Mouse (Mus musculus): ENCODE data around the gene Zfp275. TPM values are rescaled to one million over a fixed set of nuclear protein-coding genes. Genes with fewer than 3 reads are reported as not detected.
"Not testable (repeated sequence)": the region's sequence is repeated elsewhere in the genome, so short reads cannot be mapped to it uniquely, and the experiment has no call there.

The Zfp275 gene
- polyA plus RNA-seq (2015; fragmentation: Nextera tagmentation; extraction: Ambion mirVana): 9.9 and 10.2 TPM in 2 replicates

- WGBS: 11% methylated on average over 35 of the region's 37 CpGs
- Histone ChIP-seq H3K27me3 (replicated peaks) (no peaks in the 10 kb centered on the region), H3K4me3 (replicated peaks) (peak within 1 kb of the TSS; percentile 63), H3K9ac (peak within 1 kb of the TSS; percentile 59), H3K4me1 (replicated peaks) (no peaks in the 10 kb centered on the region), H3K4me2 (replicated peaks) (peak within 1 kb of the TSS; percentile 55), H3K9me3 (no peaks in the 10 kb centered on the region), H3K36me3 (no peaks in the 10 kb centered on the region), H3K27ac (peak within 1 kb of the TSS; percentile 48; the same call in 1 of the 2 replicates)
- peak; percentile 98 for ATAC-seq
These were observed at the start of gene Zfp275 for GRCm38 (mm10) chrX:73342483-73342895. Zfp275 (plus strand) TSS chrX:73342621.

- H3K36me3 ChIP-seq; H3K9me3 ChIP-seq; H3K4me1 ChIP-seq (replicated peaks); H3K27ac ChIP-seq; ATAC-seq; H3K9ac ChIP-seq; H3K4me3 ChIP-seq (replicated peaks); H3K4me2 ChIP-seq (replicated peaks); H3K27me3 ChIP-seq (replicated peaks): not testable (repeated sequence)
- WGBS: 93% methylated on average over 15 of the region's 17 CpGs
These were observed 49.5 kb upstream of the Zfp275 start, which contains the start of the genes Xlr5a and Xlr5c for GRCm38 (mm10) chrX:73292876-73293275. Xlr5a (minus strand) TSS chrX:73292976. Xlr5c (minus strand) TSS chrX:73292976.

GRCm38 (mm10) chrX:73295745-73296144, 46.7 kb upstream of the Zfp275 start:
- not testable (repeated sequence) for H3K9me3 ChIP-seq; H3K27me3 ChIP-seq (replicated peaks); H3K27ac ChIP-seq; H3K9ac ChIP-seq; H3K4me2 ChIP-seq (replicated peaks); H3K36me3 ChIP-seq; H3K4me1 ChIP-seq (replicated peaks); ATAC-seq; H3K4me3 ChIP-seq (replicated peaks)
- 55% methylated on average over 10 of the region's 10 CpGs for WGBS

GRCm38 (mm10) chrX:73312522-73312921, 29.9 kb upstream of the Zfp275 start:
- Histone ChIP-seq H3K9me3 (no peaks in the 10 kb centered on the region), H3K27ac (no peak overlapping the region), H3K4me3 (replicated peaks) (no peak overlapping the region), H3K4me2 (replicated peaks) (no peak overlapping the region), H3K36me3 (no peaks in the 10 kb centered on the region), H3K4me1 (replicated peaks) (no peaks in the 10 kb centered on the region), H3K9ac (no peak overlapping the region), H3K27me3 (replicated peaks) (no peaks in the 10 kb centered on the region)
- WGBS: 39% methylated on average over 3 of the region's 3 CpGs
- ATAC-seq: no peak

GRCm38 (mm10) chrX:73321029-73321428, 21.4 kb upstream of the Zfp275 start:
- Histone ChIP-seq H3K27ac (no peak overlapping the region), H3K4me1 (replicated peaks) (no peaks in the 10 kb centered on the region), H3K4me2 (replicated peaks) (no peak overlapping the region), H3K27me3 (replicated peaks) (no peaks in the 10 kb centered on the region), H3K9me3 (no peaks in the 10 kb centered on the region), H3K36me3 (no peaks in the 10 kb centered on the region), H3K9ac (no peak overlapping the region), H3K4me3 (replicated peaks) (no peak overlapping the region)
- 59% methylated on average over 3 of the region's 3 CpGs for WGBS
- ATAC-seq: no peak

GRCm38 (mm10) chrX:73327215-73327614, 15.2 kb upstream of the Zfp275 start:
- Histone ChIP-seq H3K27ac (no peak overlapping the region), H3K9me3 (no peaks in the 10 kb centered on the region), H3K4me1 (replicated peaks) (no peaks in the 10 kb centered on the region), H3K27me3 (replicated peaks) (no peaks in the 10 kb centered on the region), H3K36me3 (no peaks in the 10 kb centered on the region), H3K4me2 (replicated peaks) (no peak overlapping the region), H3K9ac (no peak overlapping the region), H3K4me3 (replicated peaks) (no peak overlapping the region)
- 70% methylated on average over 2 of the region's 2 CpGs for WGBS
- no peak for ATAC-seq

- H3K9ac ChIP-seq: no peak overlapping the region
- H3K4me1 ChIP-seq (replicated peaks): no peaks in the 10 kb centered on the region
- no peak overlapping the region for H3K4me2 ChIP-seq (replicated peaks)
- ATAC-seq: no peak
- H3K27ac ChIP-seq: no peak overlapping the region
- no peaks in the 10 kb centered on the region for H3K36me3 ChIP-seq
- no peaks in the 10 kb centered on the region for H3K9me3 ChIP-seq
- no peak overlapping the region for H3K4me3 ChIP-seq (replicated peaks)
- H3K27me3 ChIP-seq (replicated peaks): no peaks in the 10 kb centered on the region
These were observed 8.9 kb upstream of the Zfp275 start for GRCm38 (mm10) chrX:73333548-73333947.

- no peak within 1 kb of the TSS for H3K4me3 ChIP-seq (replicated peaks)
- H3K27me3 ChIP-seq (replicated peaks): no peaks in the 10 kb centered on the region
- H3K4me1 ChIP-seq (replicated peaks): no peaks in the 10 kb centered on the region
- no peak within 1 kb of the TSS for H3K4me2 ChIP-seq (replicated peaks)
- no peak for ATAC-seq
- no peak within 1 kb of the TSS for H3K27ac ChIP-seq
- H3K9ac ChIP-seq: no peak within 1 kb of the TSS
- H3K9me3 ChIP-seq: no peaks in the 10 kb centered on the region
- H3K36me3 ChIP-seq: no peaks in the 10 kb centered on the region
- WGBS: 78% methylated on average over 4 of the region's 4 CpGs
These were observed 5.7 kb upstream of the Zfp275 start, which contains the start of gene Gm45015 for GRCm38 (mm10) chrX:73336740-73337139. Gm45015 (minus strand) TSS chrX:73336840.

GRCm38 (mm10) chrX:73341473-73341872, 948 bp upstream of the Zfp275 start:
- Histone ChIP-seq H3K9ac (no peak overlapping the region), H3K27ac (no peak overlapping the region), H3K36me3 (no peaks in the 10 kb centered on the region), H3K9me3 (no peaks in the 10 kb centered on the region), H3K4me1 (replicated peaks) (no peaks in the 10 kb centered on the region), H3K4me2 (replicated peaks) (no peak overlapping the region), H3K4me3 (replicated peaks) (no peak overlapping the region), H3K27me3 (replicated peaks) (no peaks in the 10 kb centered on the region)
- WGBS: 76% methylated on average over 1 of the region's 1 CpGs
- no peak for ATAC-seq

GRCm38 (mm10) chrX:73342068-73342467, 353 bp upstream of the Zfp275 start:
- H3K9me3 ChIP-seq: no peaks in the 10 kb centered on the region
- H3K27me3 ChIP-seq (replicated peaks): no peaks in the 10 kb centered on the region
- no peak overlapping the region for H3K9ac ChIP-seq
- H3K36me3 ChIP-seq: no peaks in the 10 kb centered on the region
- peak overlapping the region; percentile 63 for H3K4me3 ChIP-seq (replicated peaks)
- no peaks in the 10 kb centered on the region for H3K4me1 ChIP-seq (replicated peaks)
- peak overlapping the region; percentile 55 for H3K4me2 ChIP-seq (replicated peaks)
- 33% methylated on average over 3 of the region's 3 CpGs for WGBS
- H3K27ac ChIP-seq: no peak overlapping the region
- ATAC-seq: peak; percentile 32

- Histone ChIP-seq H3K27me3 (replicated peaks) (no peaks in the 10 kb centered on the region), H3K4me3 (replicated peaks) (peak overlapping the region; percentile 63), H3K4me1 (replicated peaks) (no peaks in the 10 kb centered on the region), H3K4me2 (replicated peaks) (peak overlapping the region; percentile 55), H3K36me3 (no peaks in the 10 kb centered on the region), H3K9me3 (no peaks in the 10 kb centered on the region), H3K27ac (peak overlapping the region; percentile 48; the same call in 1 of the 2 replicates), H3K9ac (peak overlapping the region; percentile 59)
- ATAC-seq: peak; percentile 79
- WGBS: 30% methylated on average over 15 of the region's 15 CpGs
These were observed 717 bp downstream of the Zfp275 start for GRCm38 (mm10) chrX:73342941-73343735.

- Histone ChIP-seq H3K4me1 (replicated peaks) (no peaks in the 10 kb centered on the region), H3K4me3 (replicated peaks) (no peak overlapping the region), H3K9ac (no peak overlapping the region), H3K9me3 (no peaks in the 10 kb centered on the region), H3K36me3 (no peaks in the 10 kb centered on the region), H3K27ac (no peak overlapping the region), H3K4me2 (replicated peaks) (peak overlapping the region; percentile 55), H3K27me3 (replicated peaks) (no peaks in the 10 kb centered on the region)
- ATAC-seq: no peak
- WGBS: 77% methylated on average over 1 of the region's 1 CpGs
These were observed 1.4 kb downstream of the Zfp275 start for GRCm38 (mm10) chrX:73343802-73344201.

- Histone ChIP-seq H3K9me3 (no peaks in the 10 kb centered on the region), H3K4me3 (replicated peaks) (no peak overlapping the region), H3K36me3 (no peaks in the 10 kb centered on the region), H3K27me3 (replicated peaks) (no peaks in the 10 kb centered on the region), H3K4me2 (replicated peaks) (no peak overlapping the region), H3K27ac (no peak overlapping the region), H3K9ac (no peak overlapping the region), H3K4me1 (replicated peaks) (no peaks in the 10 kb centered on the region)
- WGBS: 65% methylated on average over 1 of the region's 1 CpGs
- ATAC-seq: no peak
These were observed 1.9 kb downstream of the Zfp275 start for GRCm38 (mm10) chrX:73344346-73344745.
